Mouse (Mus musculus) hindbrain, embryonic 15.5 days (tissue): ENCODE data around the gene Magi1. TPM values are rescaled to one million over a fixed set of nuclear protein-coding genes. Genes with fewer than 3 reads are reported as not detected.

ENCODE experiments used
- ATAC-seq: fragments of 200-750 bp; cut with Nextera tagmentation; 2 replicates; pipeline ENCODE4 v1.8.0; 2017; ENCODE audit warnings: low read depth, moderate number of reproducible peaks, moderate TSS enrichment; ENCODE audit not compliant: low FRiP score
- H3K27ac ChIP-seq: fragments of 300-500 bp; sonication (generic); replicated peaks from 2 replicates; pipeline ENCODE4 v1.5.1; 2015; ENCODE audit warnings: mild to moderate bottlenecking, inconsistent platforms
- H3K27me3 ChIP-seq: fragments of 300-500 bp; sonication (generic); 2 replicates; pipeline ENCODE4 v1.6.1; 2015; ENCODE audit warnings: control low read depth, inconsistent platforms
- H3K36me3 ChIP-seq: fragments of 300-500 bp; sonication (generic); 2 replicates; pipeline ENCODE4 v1.6.1; 2015; ENCODE audit warnings: control low read depth, inconsistent platforms
- H3K4me1 ChIP-seq: fragments of 300-500 bp; sonication (generic); replicated peaks from 2 replicates; pipeline ENCODE4 v1.6.1; 2015; ENCODE audit warnings: control low read depth, inconsistent platforms
- H3K4me2 ChIP-seq: fragments of 300-500 bp; sonication (generic); 2 replicates; pipeline ENCODE4 v1.6.1; 2015; ENCODE audit warnings: moderate library complexity, mild to moderate bottlenecking, inconsistent platforms
- H3K4me3 ChIP-seq: fragments of 300-500 bp; sonication (generic); 2 replicates; pipeline ENCODE4 v1.5.1; 2015; ENCODE audit warnings: mild to moderate bottlenecking, inconsistent platforms
- H3K9ac ChIP-seq: fragments of 300-500 bp; sonication (generic); 2 replicates; pipeline ENCODE4 v1.6.1; 2015; ENCODE audit warnings: inconsistent platforms
- H3K9me3 ChIP-seq: fragments of 300-500 bp; sonication (generic); 2 replicates; pipeline ENCODE4 v1.6.1; 2016; ENCODE audit warnings: control low read depth, inconsistent platforms
- WGBS: fragments of 180-500 bp; shearing (Covaris S2); methylation state at CpG from one replicate; pipeline ENCODE4 v1.1.7; 2015; 5-methylcytosine and 5-hydroxymethylcytosine counted together
- polyA plus RNA-seq: library from polyadenylated mRNA; unstranded; fragments of >200 nt; fragmentation: Nextera tagmentation; extraction: Ambion mirVana; gene quantifications from 2 replicates; pipeline ENCODE4 v1.2.1, GENCODE M21; 2015

Gene Magi1
- polyA plus RNA-seq, 1 experiment from 2014 or later, result 30.4 TPM

- no peak overlapping the region for H3K9ac ChIP-seq
- 70% methylated on average over 2 of the region's 2 CpGs for WGBS
- no peaks in the 10 kb centered on the region for H3K9me3 ChIP-seq
- H3K27me3 ChIP-seq, result no peaks in the 10 kb centered on the region
- no peak overlapping the region for H3K4me3 ChIP-seq
- ATAC-seq, result no peak
- H3K36me3 ChIP-seq, result no peaks in the 10 kb centered on the region
- 0 out of 2 replicates have a peak, but pooled peaks cover 5% of the 10 kb centered on the region for H3K4me1 ChIP-seq
- H3K4me2 ChIP-seq, result no peak overlapping the region
- no peak overlapping the region for H3K27ac ChIP-seq
Measured at GRCm38 (mm10) chr6:94124279-94124678, 159.4 kb downstream of the Magi1 start.

GRCm38 (mm10) chr6:94122566-94123150, 161.1 kb downstream of the Magi1 start:
- WGBS, result 78% methylated on average over 8 of the region's 8 CpGs
- no peak for ATAC-seq
- no peak overlapping the region for H3K4me3 ChIP-seq
- no peaks in the 10 kb centered on the region for H3K9me3 ChIP-seq
- no peaks in the 10 kb centered on the region for H3K27me3 ChIP-seq
- 0 out of 2 replicates have a peak, but pooled peaks cover 5% of the 10 kb centered on the region for H3K4me1 ChIP-seq
- H3K27ac ChIP-seq, result no peak overlapping the region
- H3K4me2 ChIP-seq, result no peak overlapping the region
- no peaks in the 10 kb centered on the region for H3K36me3 ChIP-seq
- H3K9ac ChIP-seq, result no peak overlapping the region

- H3K27me3 ChIP-seq, result no peaks in the 10 kb centered on the region
- no peak overlapping the region for H3K4me3 ChIP-seq
- no peaks in the 10 kb centered on the region for H3K9me3 ChIP-seq
- 0 out of 2 replicates have a peak, but pooled peaks cover 5% of the 10 kb centered on the region for H3K4me1 ChIP-seq
- H3K36me3 ChIP-seq, result no peaks in the 10 kb centered on the region
- H3K4me2 ChIP-seq, result no peak overlapping the region
- ATAC-seq, result no peak
- H3K27ac ChIP-seq, result no peak overlapping the region
- 59% methylated on average over 5 of the region's 5 CpGs for WGBS
- no peak overlapping the region for H3K9ac ChIP-seq
Measured at GRCm38 (mm10) chr6:94121488-94121887, 162.2 kb downstream of the Magi1 start.

- 79% methylated on average over 6 of the region's 6 CpGs for WGBS
- no peaks in the 10 kb centered on the region for H3K36me3 ChIP-seq
- no peak overlapping the region for H3K4me2 ChIP-seq
- no peaks in the 10 kb centered on the region for H3K27me3 ChIP-seq
- H3K4me3 ChIP-seq, result no peak overlapping the region
- H3K9me3 ChIP-seq, result no peaks in the 10 kb centered on the region
- H3K27ac ChIP-seq, result no peak overlapping the region
- H3K9ac ChIP-seq, result no peak overlapping the region
- H3K4me1 ChIP-seq, result no peaks in the 10 kb centered on the region
- ATAC-seq, result no peak
Measured at GRCm38 (mm10) chr6:94116434-94117432, 167.0 kb downstream of the Magi1 start.

- Histone ChIP-seq H3K27ac (no peak overlapping the region), H3K27me3 (no peaks in the 10 kb centered on the region), H3K4me3 (no peak overlapping the region), H3K4me1 (no peaks in the 10 kb centered on the region), H3K36me3 (no peaks in the 10 kb centered on the region), H3K9ac (no peak overlapping the region), H3K4me2 (no peak overlapping the region), H3K9me3 (no peaks in the 10 kb centered on the region)
- no peak for ATAC-seq
Measured at GRCm38 (mm10) chr6:94111833-94112232, 171.9 kb downstream of the Magi1 start.

GRCm38 (mm10) chr6:94107401-94108107, 176.2 kb downstream of the Magi1 start:
- Histone ChIP-seq H3K27me3 (no peaks in the 10 kb centered on the region), H3K9me3 (no peaks in the 10 kb centered on the region), H3K36me3 (no peaks in the 10 kb centered on the region), H3K4me3 (no peak overlapping the region), H3K9ac (no peak overlapping the region), H3K4me2 (no peak overlapping the region), H3K27ac (no peak overlapping the region), H3K4me1 (no peaks in the 10 kb centered on the region; the same call in 1 of the 2 replicates)
- ATAC-seq, result no peak
- 58% methylated on average over 11 of the region's 11 CpGs for WGBS

GRCm38 (mm10) chr6:94103581-94103980, 180.1 kb downstream of the Magi1 start:
- no peaks in the 10 kb centered on the region for H3K36me3 ChIP-seq
- no peak overlapping the region for H3K4me3 ChIP-seq
- no peaks in the 10 kb centered on the region for H3K9me3 ChIP-seq
- 58% methylated on average over 3 of the region's 3 CpGs for WGBS
- H3K27me3 ChIP-seq, result no peaks in the 10 kb centered on the region
- no peaks in the 10 kb centered on the region; the same call in 1 of the 2 replicates for H3K4me1 ChIP-seq
- H3K9ac ChIP-seq, result no peak overlapping the region
- ATAC-seq, result no peak
- no peak overlapping the region for H3K4me2 ChIP-seq
- H3K27ac ChIP-seq, result no peak overlapping the region

- H3K9me3 ChIP-seq, result no peaks in the 10 kb centered on the region
- H3K27ac ChIP-seq, result no peak overlapping the region
- ATAC-seq, result no peak
- no peaks in the 10 kb centered on the region; the same call in 1 of the 2 replicates for H3K4me1 ChIP-seq
- H3K4me2 ChIP-seq, result no peak overlapping the region
- no peaks in the 10 kb centered on the region for H3K27me3 ChIP-seq
- no peak overlapping the region for H3K9ac ChIP-seq
- no peaks in the 10 kb centered on the region for H3K36me3 ChIP-seq
- 62% methylated on average over 5 of the region's 5 CpGs for whole genome bisulfite sequencing
- H3K4me3 ChIP-seq, result no peak overlapping the region
Measured at GRCm38 (mm10) chr6:94101256-94101655, 182.5 kb downstream of the Magi1 start.

GRCm38 (mm10) chr6:94094924-94095685, 188.6 kb downstream of the Magi1 start:
- no peak for ATAC-seq
- Histone ChIP-seq H3K27me3 (no peaks in the 10 kb centered on the region), H3K27ac (no peak overlapping the region), H3K36me3 (no peaks in the 10 kb centered on the region), H3K4me3 (no peak overlapping the region), H3K4me2 (no peak overlapping the region), H3K9ac (no peak overlapping the region), H3K9me3 (no peaks in the 10 kb centered on the region), H3K4me1 (peaks cover 7% of the 10 kb centered on the region; the same call in 1 of the 2 replicates)
- 48% methylated on average over 4 of the region's 4 CpGs for WGBS

- no peak for ATAC-seq
Measured at GRCm38 (mm10) chr6:94092969-94093597, 190.6 kb downstream of the Magi1 start.

GRCm38 (mm10) chr6:94092500-94092899, 191.2 kb downstream of the Magi1 start:
- Histone ChIP-seq H3K4me2 (no peak overlapping the region), H3K9ac (no peak overlapping the region), H3K4me1 (peaks cover 7% of the 10 kb centered on the region; the same call in 1 of the 2 replicates), H3K9me3 (no peaks in the 10 kb centered on the region), H3K4me3 (no peak overlapping the region), H3K36me3 (no peaks in the 10 kb centered on the region), H3K27me3 (no peaks in the 10 kb centered on the region), H3K27ac (no peak overlapping the region)
- 85% methylated on average over 4 of the region's 4 CpGs for WGBS
- no peak for ATAC-seq

More at GRCm38 (mm10) chr6:94092969-94093597, 190.6 kb downstream of the Magi1 start:
- H3K36me3 ChIP-seq, result no peaks in the 10 kb centered on the region
- H3K9ac ChIP-seq, result no peak overlapping the region
- H3K4me2 ChIP-seq, result no peak overlapping the region
- peaks cover 7% of the 10 kb centered on the region; the same call in 1 of the 2 replicates for H3K4me1 ChIP-seq
- H3K27ac ChIP-seq, result no peak overlapping the region
- no peak overlapping the region for H3K4me3 ChIP-seq
- no peaks in the 10 kb centered on the region for H3K9me3 ChIP-seq
- WGBS, result 50% methylated on average over 8 of the region's 8 CpGs
- no peaks in the 10 kb centered on the region for H3K27me3 ChIP-seq
